Mouse (Mus musculus) liver (tissue): ENCODE measurements at regions not wholly inside any gene's neighbourhood (a gene's known extent, or its start where the extent isn't known, plus 50 kb on each side); places are given as distances from the start of the nearest gene placed in this dataset.

Experiments used
- DNase-seq: peaks from one replicate; pipeline ENCODE4 v3.0.0-alpha.2; 2020; ENCODE audit warnings: mixed read lengths

- no peak for DNase-seq
Observed at GRCm38 (mm10) chr6:148599473-148599872, 155.3 kb upstream of the Tmtc1 start.

DNA sequence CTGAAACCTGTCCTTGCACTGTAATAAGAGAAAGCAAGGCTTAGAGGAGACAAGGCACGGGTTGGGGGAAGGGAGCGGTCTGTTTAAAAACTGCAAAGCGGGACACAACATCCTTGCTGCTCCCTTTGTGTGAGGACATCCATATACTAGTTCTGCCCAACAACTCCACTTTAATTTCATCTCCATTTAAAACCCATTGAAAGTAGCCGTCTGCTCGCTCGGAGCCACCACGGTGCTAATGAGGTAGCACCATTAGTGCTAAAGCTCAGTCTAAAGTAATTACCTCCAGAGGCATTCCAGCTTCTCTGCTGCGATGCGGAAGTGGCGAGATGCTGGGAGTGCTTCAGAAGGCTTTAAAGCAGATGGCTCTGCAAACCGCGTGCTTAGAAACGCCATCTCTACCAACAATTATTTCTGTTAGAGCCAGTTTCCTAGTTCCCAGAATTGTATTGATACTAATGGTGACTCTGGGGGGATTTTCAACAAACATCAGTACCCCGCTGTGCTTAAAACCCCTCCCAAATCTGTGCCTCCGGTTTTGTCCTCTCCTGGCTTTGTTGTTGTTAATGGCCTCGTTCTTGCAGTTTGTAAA, 154.7 kb upstream of the Tmtc1 start:
- no peak for DNase-seq

GRCm38 (mm10) chr6:148595009-148595770, 151.0 kb upstream of the Tmtc1 start:
- no peak for DNase-seq

- no peak for DNase-seq
Observed at GRCm38 (mm10) chr6:148588971-148589370, 144.8 kb upstream of the Tmtc1 start.

GRCm38 (mm10) chr6:148586439-148587321, 142.5 kb upstream of the Tmtc1 start:
- no peak for DNase-seq

DNA sequence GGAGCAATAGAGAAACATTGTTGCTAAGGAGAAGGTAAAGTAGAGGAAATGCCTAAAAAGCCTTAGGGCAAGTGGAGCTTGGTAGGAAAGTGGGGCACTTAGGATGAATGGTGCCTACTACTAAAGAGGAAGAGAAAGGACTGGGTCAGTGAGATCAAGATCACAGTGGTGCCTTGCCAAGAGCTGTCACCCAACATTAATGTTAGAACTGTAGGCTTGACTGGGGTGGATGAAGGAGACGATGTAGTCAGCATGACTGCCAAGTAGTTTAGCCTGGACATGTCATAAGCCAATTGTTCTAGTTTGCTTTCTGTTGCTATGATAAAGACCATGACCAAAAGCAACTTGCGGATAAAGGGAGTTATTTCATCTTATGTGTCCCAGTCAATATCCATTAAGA, 139.9 kb upstream of the Tmtc1 start:
- no peak for DNase-seq

DNA sequence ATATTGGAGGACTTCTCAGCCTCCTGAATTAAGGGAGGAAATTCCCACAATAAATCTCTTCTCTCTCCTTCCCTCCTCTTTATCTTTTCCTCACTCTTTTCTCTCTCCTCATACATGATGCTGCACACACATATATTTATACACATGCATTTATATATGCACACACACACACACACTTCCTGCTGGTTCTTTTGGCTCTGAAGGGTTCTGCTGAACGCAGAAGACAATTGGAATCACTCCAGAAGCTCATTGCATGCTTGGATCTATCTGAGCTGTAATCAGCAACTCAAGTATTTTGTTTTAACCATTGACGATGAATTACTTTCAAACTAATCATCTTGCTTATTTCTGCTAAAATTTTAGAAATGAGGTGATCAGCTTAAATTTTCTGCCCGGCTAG, 134.1 kb upstream of the Tmtc1 start:
- no peak for DNase-seq

DNA sequence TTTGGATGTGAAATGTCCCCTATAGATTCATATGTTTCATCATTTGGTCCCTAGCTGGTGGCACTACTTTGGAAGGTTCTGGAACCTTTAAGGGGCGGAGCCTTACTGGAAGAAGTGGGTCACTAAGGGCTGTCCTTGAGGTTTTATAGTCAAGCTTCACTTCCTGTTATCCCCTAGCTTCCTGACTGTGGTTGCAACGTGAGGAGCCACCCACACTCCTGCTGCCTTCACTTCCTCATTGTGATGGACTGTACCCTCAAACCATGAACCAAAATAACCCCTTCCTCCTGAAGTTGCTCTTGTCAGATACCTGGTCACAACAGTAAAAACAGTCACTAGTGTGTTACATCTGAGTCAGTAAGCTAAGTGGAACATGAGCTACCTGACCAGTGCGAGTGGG, 133.5 kb upstream of the Tmtc1 start:
- no peak for DNase-seq

DNA sequence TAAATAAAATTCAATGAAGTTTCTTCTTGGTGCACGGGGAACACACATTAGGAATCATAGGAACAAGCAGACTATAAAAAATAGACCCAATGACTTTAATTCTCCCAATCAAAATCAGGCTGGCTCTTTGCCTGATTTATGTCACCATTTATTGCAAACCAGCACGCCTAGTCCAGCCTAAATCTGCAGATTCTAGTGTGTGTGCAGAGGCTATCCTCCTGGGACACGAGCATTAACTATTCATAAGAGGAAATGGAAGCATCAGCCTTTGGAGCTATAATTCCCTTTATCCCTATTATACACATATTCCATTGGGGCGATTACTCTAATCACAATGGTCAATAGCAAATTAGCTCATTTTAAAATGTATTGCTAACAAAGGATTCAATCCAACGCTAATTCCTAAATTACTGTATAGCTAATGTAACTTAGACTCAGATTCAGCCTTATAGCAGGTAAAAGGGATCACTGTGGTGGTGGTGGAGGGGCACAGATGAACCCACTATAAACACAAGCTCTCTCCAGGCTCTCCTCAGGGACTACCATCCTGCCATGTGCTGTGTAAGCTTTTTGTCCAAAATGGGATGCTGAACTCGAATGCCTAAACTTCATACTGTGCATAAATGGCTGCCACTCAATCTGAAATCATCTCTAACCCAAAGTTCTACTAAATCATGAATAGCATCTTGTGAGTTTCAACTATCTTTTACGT, 130.7 kb upstream of the Tmtc1 start:
- DNase-seq: no peak

DNA sequence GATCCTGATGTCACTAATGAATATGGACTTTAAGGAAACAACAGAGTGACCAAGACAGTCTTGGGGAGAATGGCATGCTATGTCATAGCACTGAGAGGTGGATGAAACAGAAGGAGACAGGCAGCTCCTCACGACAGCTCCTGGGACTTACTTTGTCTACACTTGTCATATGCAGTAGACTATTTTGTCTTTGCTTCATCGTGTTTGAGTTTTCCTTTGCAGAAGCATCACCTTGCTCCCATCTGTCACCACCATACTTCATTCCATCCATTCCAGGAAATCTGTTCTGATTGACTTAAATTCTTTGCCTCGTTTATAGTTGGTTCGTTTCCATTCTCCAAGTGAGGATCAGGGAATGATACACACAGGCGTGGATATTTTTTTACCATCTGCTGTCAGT, 128.0 kb upstream of the Tmtc1 start:
- no peak for DNase-seq

DNA sequence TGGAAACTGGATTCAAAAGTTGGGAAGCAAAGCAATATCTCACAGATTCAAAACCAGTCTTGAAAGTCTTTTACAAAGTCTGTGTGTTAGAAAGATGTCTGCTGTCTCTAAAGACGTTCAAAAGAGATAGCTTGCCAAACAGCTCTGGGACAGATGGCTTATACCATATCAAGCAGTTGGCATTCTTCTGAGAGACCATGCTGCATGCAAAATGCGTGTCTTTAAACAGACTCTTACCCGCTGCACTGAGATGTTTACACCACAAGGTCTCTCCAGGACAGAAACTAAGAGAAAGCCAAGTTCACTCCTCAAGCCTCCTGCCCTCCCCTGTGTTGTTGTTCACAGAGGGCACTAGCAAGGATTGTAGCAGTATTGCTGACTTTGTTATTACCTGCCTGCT, 127.5 kb upstream of the Tmtc1 start:
- DNase-seq: no peak

DNA sequence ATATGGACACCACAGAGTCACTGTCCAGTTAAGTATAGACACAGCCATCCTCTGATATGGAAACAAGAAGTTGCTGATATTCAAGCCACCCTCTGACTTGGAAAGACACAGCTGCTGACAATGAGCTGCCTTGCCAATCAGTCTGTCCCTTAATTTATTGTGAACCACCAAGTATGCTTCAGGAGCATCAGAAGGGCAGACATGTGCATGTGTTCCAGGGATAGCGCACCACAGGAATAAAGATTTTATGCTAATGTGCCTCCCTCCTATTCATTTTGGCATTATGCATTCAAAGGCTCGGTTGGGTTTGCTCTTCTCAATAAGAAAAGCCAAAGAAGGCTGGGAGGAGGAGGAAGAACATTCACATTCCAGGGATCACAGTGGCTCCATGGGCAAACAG, 120.0 kb upstream of the Tmtc1 start:
- no peak for DNase-seq

- no peak for DNase-seq
Observed at GRCm38 (mm10) chr6:148562206-148562708, 118.1 kb upstream of the Tmtc1 start.

- no peak for DNase-seq
Observed at GRCm38 (mm10) chr6:148556484-148556871, 112.3 kb upstream of the Tmtc1 start.

DNA sequence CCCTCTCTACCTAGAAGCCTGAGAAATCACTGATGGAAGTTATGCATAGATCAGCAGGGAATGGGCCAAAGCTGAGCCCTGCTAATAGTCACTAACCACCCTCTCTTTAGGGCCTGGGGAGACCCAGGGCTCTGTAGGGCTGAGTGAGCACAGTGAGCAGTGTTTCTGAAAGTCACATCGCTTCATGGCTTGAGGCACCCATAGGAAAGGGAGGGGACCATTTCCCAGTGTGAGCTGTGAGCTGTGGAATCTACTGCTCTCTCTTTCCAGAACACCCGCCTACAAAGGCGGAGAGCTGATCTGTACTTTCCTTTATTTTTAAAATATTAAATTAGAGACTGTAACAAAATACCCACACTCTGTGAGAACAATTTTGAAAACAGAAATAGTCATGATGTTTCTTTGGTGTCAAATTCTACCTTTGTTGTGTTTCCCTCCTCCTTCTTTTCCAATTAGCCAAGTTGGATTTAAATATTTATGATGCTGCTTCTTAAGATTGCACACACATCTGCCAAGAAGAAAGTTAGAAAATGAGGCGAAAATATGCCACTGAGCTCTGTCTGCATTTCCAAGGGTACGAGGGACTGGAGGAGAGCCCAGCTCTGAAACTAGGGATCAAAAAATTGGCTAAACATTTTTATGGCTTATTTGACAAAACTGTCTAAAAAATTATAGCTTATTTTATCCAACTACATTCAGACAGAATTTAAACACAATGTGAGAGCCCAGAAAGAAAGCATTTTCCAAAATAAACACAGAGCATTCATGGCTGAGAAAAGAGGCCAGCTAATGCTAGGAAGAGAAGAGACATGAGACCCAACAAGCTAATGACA, 111.7 kb upstream of the Tmtc1 start:
- no peak for DNase-seq

GRCm38 (mm10) chr6:148554463-148554862, 110.3 kb upstream of the Tmtc1 start:
- no peak for DNase-seq

DNA sequence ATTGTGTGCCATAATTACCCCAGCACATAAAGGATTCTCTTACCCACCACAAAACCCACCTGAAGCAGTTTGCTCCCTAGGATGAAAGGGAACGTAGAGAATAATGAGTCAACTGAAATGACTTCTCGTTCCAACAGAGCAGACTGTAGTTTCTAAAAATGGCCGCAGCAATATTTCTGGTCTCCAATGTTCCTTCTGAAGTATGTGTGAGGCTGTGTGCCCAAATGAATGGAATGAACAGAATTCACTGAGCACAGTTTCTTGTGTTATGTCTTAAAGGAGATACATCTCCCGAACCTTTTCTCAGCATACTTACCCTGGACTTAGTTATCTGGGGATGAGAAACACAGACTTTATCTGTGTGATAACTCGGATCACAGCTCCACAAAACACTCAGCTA, 109.4 kb upstream of the Tmtc1 start:
- no peak for DNase-seq

DNA sequence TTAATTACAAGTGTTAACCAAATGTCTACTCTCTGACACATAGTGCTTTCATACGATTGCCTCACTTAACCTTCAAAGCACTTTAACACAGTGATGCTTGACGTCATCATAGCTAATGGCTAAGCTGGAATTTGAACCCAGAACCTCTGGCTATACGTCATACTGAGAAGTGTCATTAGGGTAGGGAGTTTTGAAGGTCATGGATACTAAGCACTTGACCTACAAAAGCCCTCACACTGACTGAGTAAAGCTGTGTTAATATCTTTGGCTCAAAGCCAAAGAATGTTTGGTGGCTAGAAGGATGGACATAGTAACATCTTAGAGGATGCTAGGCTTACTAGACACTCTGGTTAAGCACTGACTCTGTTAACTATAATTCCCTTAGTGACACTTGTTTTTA, 106.9 kb upstream of the Tmtc1 start:
- no peak for DNase-seq

GRCm38 (mm10) chr6:148548138-148548778, 104.1 kb upstream of the Tmtc1 start:
- DNase-seq: no peak

- no peak for DNase-seq
Observed at GRCm38 (mm10) chr6:148543047-148543446, 98.9 kb upstream of the Tmtc1 start.

DNA sequence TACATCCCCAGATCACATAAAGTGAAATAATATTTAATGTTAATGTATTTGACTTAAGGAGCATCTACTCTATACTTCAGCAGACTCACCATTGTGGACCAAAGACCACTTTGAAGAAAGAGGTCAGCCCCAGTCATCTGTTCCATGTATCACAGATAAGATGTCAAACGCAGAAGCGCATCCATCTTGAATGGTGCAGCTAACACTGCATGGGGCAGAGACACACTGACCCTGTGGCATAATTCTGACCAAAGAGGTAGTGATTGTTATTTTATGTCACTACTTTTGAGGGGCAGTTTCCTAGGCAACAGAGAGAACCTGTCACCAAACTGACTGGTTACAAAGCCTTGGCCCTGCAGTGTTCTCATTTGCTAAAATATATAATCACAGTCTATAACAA, 97.8 kb upstream of the Tmtc1 start:
- no peak for DNase-seq
